Mouse (Mus musculus) liver, embryonic 16.5 days (tissue): Measurements from ENCODE around the gene 2310034G01Rik. TPM values are rescaled to one million over a fixed set of nuclear protein-coding genes. Genes with fewer than 3 reads are reported as not detected.

Experiments used
- ATAC-seq: fragments of 200-750 bp; cut with Nextera tagmentation; 2 replicates; pipeline ENCODE4 v1.8.0; 2017; ENCODE audit warnings: low read depth, mild to moderate bottlenecking, moderate number of reproducible peaks, moderate library complexity
- H3K27ac ChIP-seq: fragments of 300-500 bp; sonication (generic); 2 replicates; pipeline ENCODE4 v1.5.1; 2014; ENCODE audit warnings: mild to moderate bottlenecking, low read length
- H3K27me3 ChIP-seq: fragments of 300-500 bp; sonication (generic); 2 replicates; pipeline ENCODE4 v1.6.1; 2014; ENCODE audit warnings: low read depth, low read length, mixed read lengths; ENCODE audit not compliant: control insufficient read depth, insufficient read depth
- H3K36me3 ChIP-seq: fragments of 300-500 bp; sonication (generic); 2 replicates; pipeline ENCODE4 v1.6.1; 2014; ENCODE audit warnings: mild to moderate bottlenecking; ENCODE audit not compliant: control insufficient read depth, insufficient read depth
- H3K4me1 ChIP-seq: fragments of 300-500 bp; sonication (generic); 2 replicates; pipeline ENCODE4 v1.6.1; 2014; ENCODE audit warnings: low read depth, low read length, mixed read lengths; ENCODE audit not compliant: control insufficient read depth
- H3K4me2 ChIP-seq: fragments of 300-500 bp; sonication (generic); 2 replicates; pipeline ENCODE4 v1.6.1; 2014; ENCODE audit warnings: low read depth, low read length, mixed read lengths
- H3K4me3 ChIP-seq: fragments of 300-500 bp; sonication (generic); 2 replicates; pipeline ENCODE4 v1.5.1; 2014; ENCODE audit warnings: low read depth, mild to moderate bottlenecking, low read length
- H3K9ac ChIP-seq: fragments of 300-500 bp; sonication (generic); 2 replicates; pipeline ENCODE4 v1.6.1; 2014; ENCODE audit warnings: low read depth, low read length
- H3K9me3 ChIP-seq: fragments of 300-500 bp; sonication (generic); replicated peaks from 2 replicates; pipeline ENCODE4 v1.6.1; 2016; ENCODE audit warnings: low read length; ENCODE audit not compliant: control insufficient read depth
- WGBS: fragments of 180-500 bp; shearing (Covaris S2); extraction: QIAGEN DNeasy Blood & Tissue Kit; methylation state at CpG from one replicate; pipeline ENCODE4 v1.1.7; 2014; ENCODE audit not compliant: insufficient replicate concordance; 5-methylcytosine and 5-hydroxymethylcytosine counted together
- polyA plus RNA-seq: library from polyadenylated mRNA; unstranded; fragments of >200 nt; fragmentation: Nextera tagmentation; extraction: Ambion mirVana; gene quantifications from 2 replicates; pipeline ENCODE4 v1.2.1, GENCODE M21; 2015

The 2310034G01Rik gene
- polyA plus RNA-seq, 1 experiment from 2014 or later, result 0.40 TPM

DNA sequence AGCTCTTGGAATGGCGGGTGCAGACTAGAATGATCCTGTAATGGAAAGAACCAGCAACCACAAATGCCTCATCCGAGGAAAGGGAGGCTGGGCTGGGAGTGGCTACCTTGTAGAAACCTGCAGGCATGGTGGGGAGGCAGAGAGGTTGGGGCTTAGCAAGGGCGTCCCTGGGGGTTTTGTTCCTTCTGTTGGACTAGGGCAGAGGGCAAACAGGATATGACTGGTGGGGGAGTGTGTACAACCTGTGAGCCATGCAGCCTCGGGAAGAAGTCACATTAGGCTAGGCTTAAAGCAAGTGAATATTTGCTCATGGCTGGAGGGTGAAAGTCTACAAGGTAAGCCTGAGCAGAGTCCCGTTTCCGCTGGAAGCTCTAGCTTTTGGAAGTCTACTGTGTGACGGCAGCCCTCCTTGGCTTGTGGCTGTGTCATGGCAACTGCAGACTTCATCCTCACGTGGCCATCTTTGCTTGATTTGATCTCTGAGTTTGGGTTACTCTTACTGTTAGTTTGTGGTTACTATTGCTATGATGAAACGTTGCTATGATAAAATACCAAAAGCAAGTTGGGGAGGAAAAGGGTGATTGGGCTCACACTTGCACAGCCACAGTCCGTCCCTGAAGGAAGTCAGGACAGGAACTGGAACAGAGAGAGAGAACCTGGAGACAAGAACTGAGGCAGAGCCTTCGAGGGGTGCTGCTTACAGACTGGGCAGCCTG, 13.3 kb upstream of the 2310034G01Rik start:
- WGBS, result 54% methylated on average over 11 of the region's 11 CpGs
- ATAC-seq, result peak; percentile 19; the same call in 1 of the 2 replicates
- H3K9me3 ChIP-seq, result no peaks in the 10 kb centered on the region
- peaks cover 6% of the 10 kb centered on the region for H3K4me1 ChIP-seq
- no peaks in the 10 kb centered on the region for H3K27me3 ChIP-seq
- no peak overlapping the region for H3K4me3 ChIP-seq
- 0 out of 2 replicates have a peak overlapping the region, but pooled peaks have one; percentile 16 for H3K27ac ChIP-seq
- no peaks in the 10 kb centered on the region for H3K36me3 ChIP-seq
- no peak overlapping the region for H3K4me2 ChIP-seq
- no peak overlapping the region for H3K9ac ChIP-seq

GRCm38 (mm10) chr19:46362104-46362503, 12.0 kb upstream of the 2310034G01Rik start:
- Histone ChIP-seq H3K27ac (no peak overlapping the region), H3K36me3 (no peaks in the 10 kb centered on the region), H3K27me3 (no peaks in the 10 kb centered on the region), H3K4me2 (no peak overlapping the region), H3K4me3 (no peak overlapping the region), H3K9ac (no peak overlapping the region), H3K4me1 (peaks cover 19% of the 10 kb centered on the region), H3K9me3 (no peaks in the 10 kb centered on the region)
- ATAC-seq, result no peak
- WGBS, result 72% methylated on average over 8 of the region's 8 CpGs

DNA sequence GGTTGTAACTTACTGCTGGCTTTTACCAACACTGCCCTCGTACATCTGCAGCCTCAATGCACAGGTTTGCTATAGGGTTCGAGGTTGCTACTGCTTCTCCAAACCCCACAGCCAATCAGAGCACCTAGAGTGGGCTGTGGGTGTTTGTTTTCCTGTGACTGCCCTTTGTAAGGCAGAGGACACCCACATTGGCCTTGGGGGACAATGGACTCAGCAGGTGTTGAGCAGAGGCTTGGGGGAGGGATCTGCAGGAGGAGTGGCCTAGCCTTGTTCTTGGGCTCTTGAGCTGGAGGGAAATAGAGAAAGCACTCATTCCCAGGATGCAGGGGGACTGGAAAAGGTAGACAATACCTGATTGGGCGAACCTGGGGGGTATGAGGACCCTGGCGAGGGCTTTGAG, 8.3 kb upstream of the 2310034G01Rik start:
- peak overlapping the region; percentile 68 for H3K27ac ChIP-seq
- H3K27me3 ChIP-seq, result no peaks in the 10 kb centered on the region
- H3K4me3 ChIP-seq, result no peak overlapping the region
- no peaks in the 10 kb centered on the region for H3K9me3 ChIP-seq
- WGBS, result 19% methylated on average over 4 of the region's 4 CpGs
- H3K9ac ChIP-seq, result peak overlapping the region; percentile 15; the same call in 1 of the 2 replicates
- peaks cover 26% of the 10 kb centered on the region for H3K4me1 ChIP-seq
- no peaks in the 10 kb centered on the region for H3K36me3 ChIP-seq
- H3K4me2 ChIP-seq, result peak overlapping the region; percentile 99
- ATAC-seq, result peak; percentile 44

GRCm38 (mm10) chr19:46357344-46358280, 7.5 kb upstream of the 2310034G01Rik start:
- Histone ChIP-seq H3K27me3 (no peaks in the 10 kb centered on the region), H3K4me1 (peaks cover 26% of the 10 kb centered on the region), H3K9me3 (no peaks in the 10 kb centered on the region), H3K9ac (peak overlapping the region; percentile 71), H3K27ac (peak overlapping the region; percentile 68), H3K36me3 (no peaks in the 10 kb centered on the region), H3K4me2 (peak overlapping the region; percentile 99), H3K4me3 (peak overlapping the region; percentile 73)
- WGBS, result 4% methylated on average over 25 of the region's 25 CpGs
- ATAC-seq, result no peak; the same call in 1 of the 2 replicates

DNA sequence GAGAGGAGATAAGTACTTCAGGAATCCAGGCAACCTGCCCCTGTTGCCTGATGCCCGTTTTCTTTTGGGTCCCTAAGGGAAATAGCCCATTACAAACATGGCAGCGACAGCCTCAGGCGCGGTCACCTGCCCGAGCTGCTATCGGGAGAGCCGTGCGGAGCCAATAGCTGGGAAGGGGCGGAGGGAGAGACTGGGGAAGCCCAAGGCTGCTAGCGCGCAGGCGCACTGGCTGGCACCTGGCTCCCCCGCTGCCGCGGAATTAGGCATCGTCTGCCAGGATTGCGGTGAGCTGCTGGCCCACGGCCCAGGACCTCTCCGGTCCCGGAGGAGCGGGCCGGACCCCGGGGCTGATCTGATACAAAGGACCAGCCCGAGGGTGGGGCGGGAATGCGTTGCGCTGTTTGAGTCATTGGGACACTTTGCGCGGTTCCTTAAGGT, 6.6 kb upstream of the 2310034G01Rik start:
- peak overlapping the region; percentile 71 for H3K9ac ChIP-seq
- ATAC-seq, result peak; percentile 92
- peak overlapping the region; percentile 73 for H3K4me3 ChIP-seq
- H3K27ac ChIP-seq, result peak overlapping the region; percentile 33
- H3K36me3 ChIP-seq, result no peaks in the 10 kb centered on the region
- no peaks in the 10 kb centered on the region for H3K9me3 ChIP-seq
- peak overlapping the region; percentile 99 for H3K4me2 ChIP-seq
- under 1% methylated on average over 29 of the region's 29 CpGs for WGBS
- peaks cover 26% of the 10 kb centered on the region for H3K4me1 ChIP-seq
- no peaks in the 10 kb centered on the region for H3K27me3 ChIP-seq

DNA sequence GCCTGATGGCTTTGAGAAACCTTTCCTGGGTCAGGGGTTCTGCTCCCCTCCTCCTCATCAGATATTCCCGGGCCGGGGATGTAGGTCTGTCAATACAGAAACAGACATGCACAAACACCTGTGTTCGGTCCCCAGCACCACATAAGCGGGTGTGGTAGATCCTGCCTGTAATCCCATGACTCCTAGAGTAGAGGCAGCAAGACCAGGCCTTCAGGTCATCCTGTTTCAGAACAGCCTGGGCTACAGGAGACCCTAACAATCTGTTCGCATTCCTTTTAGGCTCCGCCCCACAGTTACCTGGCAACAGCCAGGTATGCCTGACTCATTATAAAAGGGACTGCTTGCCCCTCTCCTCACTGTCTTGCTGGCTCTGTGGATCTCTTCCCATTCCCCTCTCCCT, 552 bp downstream of the 2310034G01Rik start:
- Histone ChIP-seq H3K9ac (peak overlapping the region; percentile 71), H3K4me3 (peak overlapping the region; percentile 69), H3K4me2 (peak overlapping the region; percentile 86), H3K27me3 (peaks cover 8% of the 10 kb centered on the region), H3K27ac (no peak overlapping the region), H3K36me3 (no peaks in the 10 kb centered on the region), H3K9me3 (no peaks in the 10 kb centered on the region), H3K4me1 (peaks cover 19% of the 10 kb centered on the region)
- WGBS, result 42% methylated on average over 6 of the region's 6 CpGs
- no peak for ATAC-seq

GRCm38 (mm10) chr19:46348761-46349458, 1.2 kb downstream of the 2310034G01Rik start:
- Histone ChIP-seq H3K27me3 (peaks cover 8% of the 10 kb centered on the region), H3K27ac (peak overlapping the region; percentile 65), H3K4me2 (peak overlapping the region; percentile 86), H3K36me3 (no peaks in the 10 kb centered on the region), H3K4me3 (peak overlapping the region; percentile 69), H3K4me1 (peaks cover 20% of the 10 kb centered on the region), H3K9ac (peak overlapping the region; percentile 71), H3K9me3 (no peaks in the 10 kb centered on the region)
- peak; percentile 84 for ATAC-seq
- WGBS, result 1% methylated on average over 66 of the region's 78 CpGs

GRCm38 (mm10) chr19:46347936-46348668, 2.0 kb downstream of the 2310034G01Rik start:
- Histone ChIP-seq H3K4me1 (peaks cover 24% of the 10 kb centered on the region), H3K4me3 (peak overlapping the region; percentile 69), H3K9ac (peak overlapping the region; percentile 71), H3K27ac (peak overlapping the region; percentile 65), H3K9me3 (no peaks in the 10 kb centered on the region), H3K4me2 (peak overlapping the region; percentile 86), H3K36me3 (no peaks in the 10 kb centered on the region), H3K27me3 (peaks cover 8% of the 10 kb centered on the region)
- no peak for ATAC-seq
- WGBS, result 25% methylated on average over 14 of the region's 14 CpGs
